Mouse (Mus musculus) 3134 (cell line): ENCODE results near the gene Mfap2.

ENCODE experiments used
- DNase-seq: peaks from one replicate; pipeline ENCODE4 v3.0.0-alpha.2; 2011; ENCODE audit warnings: low spot score; ENCODE audit not compliant: insufficient read length; ENCODE audit errors: extremely low read depth

Gene Mfap2

DNA sequence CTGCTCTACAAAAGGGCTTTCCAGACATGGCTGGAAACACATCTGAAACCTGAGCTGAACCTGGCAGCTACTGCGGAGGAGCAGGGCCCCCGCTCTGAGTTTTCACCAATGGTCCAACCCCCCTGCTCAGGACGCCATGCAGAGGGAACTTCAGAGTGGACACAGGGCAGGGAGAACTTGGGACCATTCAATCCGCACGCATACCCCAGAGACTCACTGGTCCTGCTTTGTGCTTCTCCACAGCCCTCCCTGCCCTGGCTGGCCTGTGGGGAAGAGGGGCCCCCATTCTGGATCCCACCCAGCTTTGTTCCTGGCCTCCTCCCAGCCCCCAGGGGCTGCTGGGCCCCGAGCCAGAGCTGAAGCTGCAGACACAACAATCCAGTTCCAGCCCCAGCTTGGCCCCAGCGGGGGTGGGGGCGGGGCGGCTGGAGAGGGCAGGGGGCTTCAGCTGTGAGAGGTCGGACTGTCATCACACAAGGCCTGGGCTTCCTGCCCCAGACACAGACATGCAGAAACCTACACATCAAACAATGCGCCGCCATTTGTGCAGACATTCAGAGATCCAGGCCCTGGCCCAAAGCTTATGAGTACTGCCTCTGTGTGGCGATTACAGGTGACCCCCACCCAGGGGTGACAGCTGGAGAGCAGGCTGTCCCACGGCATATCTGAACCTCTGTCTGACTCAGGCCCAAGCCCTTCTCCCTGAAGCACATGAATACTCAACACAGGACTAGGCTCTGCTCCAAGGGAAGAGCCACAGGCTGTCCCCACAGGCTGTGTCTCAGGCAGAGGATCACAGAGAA, 10.8 kb downstream of the Mfap2 start:
- DNase-seq = no peak

DNA sequence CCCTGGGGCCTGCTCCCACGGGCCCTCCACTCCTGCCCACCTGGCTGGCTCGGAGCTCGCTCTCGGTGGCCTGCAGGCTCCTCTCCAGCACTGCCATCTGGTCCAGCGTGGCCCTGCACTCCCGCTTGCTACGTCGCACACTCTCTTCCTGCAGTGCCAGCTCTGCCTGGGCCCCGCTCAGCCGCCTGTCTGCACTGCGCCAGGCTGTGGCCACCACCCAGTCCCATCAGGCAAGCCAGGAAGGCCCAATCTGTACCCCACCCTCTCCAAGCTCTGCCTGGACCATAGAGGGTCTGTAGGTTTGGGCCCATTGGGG, 11.4 kb downstream of the Mfap2 start:
- DNase-seq = no peak

DNA sequence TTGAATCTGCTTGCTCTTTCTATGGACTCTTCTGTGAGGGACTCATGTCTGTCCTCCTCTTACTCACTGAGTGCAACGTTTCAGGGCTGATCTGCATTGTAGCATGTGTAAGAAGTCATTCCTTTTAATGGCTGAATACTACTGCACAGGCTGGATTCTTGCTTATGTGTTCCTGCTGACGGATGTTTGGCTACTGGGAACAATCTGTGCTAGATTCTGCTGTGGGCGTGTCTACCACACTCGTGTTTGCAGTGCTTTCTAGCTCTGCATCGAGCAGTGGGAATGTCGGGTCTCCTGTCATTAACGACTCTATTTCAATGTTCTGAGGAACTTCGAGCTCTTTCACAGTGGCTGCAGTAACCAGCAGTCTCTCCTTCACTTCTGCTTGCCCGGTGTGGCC, 13.8 kb downstream of the Mfap2 start:
- no peak for DNase-seq

DNA sequence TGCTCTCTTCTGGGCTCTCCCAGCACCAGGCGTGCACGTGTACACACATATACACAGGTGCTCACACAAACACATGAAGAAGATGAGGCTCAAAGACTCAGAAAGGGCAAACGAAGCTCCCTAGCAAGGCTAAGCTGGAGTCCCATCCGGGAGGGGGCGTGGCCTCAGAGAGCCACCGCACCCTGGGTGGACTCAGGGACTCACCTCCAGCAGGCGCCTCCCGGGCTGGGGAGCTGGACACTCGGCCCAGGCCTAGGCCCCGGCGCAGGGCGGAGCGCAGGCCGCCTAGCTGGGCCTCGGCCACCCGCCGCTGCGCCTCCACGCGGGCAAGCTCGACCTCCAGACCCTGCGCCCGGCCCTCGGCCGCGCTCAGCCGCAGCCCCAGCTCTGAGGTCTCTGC, 14.8 kb downstream of the Mfap2 start:
- DNase-seq = no peak

DNA sequence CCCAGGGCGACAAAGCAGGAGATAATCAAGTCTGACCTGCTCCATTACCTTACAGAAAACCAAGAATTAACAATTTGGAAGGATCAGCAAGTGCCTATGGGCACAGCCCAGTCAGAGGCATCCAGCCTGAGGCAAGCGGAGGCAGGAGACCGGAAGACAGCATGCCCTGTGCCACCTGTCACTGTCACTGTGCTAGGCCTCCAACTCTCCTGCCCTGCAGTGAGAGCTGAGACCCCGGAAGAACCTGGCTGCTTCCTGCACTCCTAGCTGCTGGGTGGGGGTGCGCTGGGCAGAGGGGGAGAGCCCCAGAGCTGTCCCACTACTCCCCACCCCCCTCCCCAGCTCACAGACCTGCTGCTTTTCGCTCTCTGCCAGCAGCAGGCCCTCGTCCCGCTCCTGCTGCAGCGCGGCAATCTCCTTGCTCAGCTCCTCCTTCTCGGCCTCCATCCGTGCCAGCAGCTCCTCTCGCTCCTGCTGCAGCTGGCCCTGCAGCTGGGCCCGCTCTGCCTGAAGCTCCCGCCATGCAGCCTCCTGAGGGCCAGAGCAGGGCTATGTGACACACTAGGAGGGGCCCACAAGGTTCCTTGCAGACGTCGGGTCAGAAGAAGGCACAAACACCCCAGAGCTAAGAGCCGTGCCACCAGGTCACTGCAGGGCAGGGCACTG, 20.5 kb downstream of the Mfap2 start:
- no peak for DNase-seq

DNA sequence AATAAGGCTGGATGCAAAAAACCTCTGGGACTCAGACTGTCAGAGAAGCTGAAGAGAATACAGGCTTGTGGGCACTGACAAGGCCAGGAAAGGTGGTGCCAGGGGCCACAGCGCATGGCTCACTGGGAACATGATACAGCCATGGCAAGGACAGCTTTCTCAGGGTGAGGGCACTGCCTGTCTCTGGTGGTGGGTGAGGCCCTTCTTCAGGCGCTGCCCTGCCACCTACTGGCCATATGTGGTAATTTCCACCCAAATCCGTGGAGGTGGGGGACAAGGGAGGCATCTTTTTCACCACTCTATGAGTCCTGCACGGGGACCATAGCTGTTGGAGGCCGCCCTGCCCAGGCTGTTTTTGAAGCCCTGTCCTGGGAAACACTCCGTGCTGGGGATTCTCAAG, 21.5 kb downstream of the Mfap2 start:
- peak; percentile 53 for DNase-seq

DNA sequence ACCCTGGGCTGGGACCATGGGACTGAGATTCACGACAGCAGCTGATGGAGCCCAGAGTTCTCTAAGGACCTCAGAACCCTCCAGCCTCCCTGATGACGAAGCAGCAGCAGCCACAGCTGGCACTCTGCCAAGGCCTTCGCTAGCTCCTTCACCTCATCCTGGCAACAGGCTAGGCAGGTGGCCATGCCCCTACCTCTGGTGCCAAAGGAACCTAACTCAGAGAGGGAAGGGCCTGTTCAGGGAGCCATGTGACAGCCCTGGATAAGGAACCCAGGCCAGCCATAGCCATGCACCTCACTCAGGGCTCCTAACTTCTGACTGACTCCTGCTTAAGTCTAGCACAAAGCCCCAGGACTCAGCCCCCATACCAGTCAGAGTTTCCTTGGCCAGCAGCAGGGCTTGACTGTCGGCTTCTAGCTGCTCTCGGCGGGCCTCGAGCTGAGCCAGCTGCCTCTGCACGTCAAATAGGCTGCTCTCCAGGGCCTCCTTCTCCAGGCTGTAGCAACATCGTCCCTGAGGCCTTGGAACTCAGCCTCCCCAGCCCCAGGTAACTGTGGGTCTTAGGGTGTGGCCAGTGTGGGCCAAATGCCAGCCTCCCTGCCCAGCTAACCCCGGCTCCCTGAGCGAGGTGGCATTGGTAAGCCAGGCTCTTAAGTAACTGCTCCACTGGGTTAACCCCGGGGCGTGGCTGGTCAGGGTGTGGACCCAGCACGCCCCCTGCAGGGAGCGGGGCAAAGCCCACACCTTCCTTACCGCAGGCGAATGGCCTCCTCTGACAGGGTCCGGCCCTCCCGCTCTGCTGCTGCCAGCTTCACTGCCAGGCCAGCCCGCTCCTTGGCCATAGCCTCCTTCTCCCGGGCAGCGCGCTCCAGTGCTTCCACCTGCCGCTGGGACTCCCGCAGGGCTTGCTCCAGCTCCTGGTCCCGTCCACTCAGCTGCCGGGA, 23.7 kb downstream of the Mfap2 start:
- peak; percentile 69 for DNase-seq

DNA sequence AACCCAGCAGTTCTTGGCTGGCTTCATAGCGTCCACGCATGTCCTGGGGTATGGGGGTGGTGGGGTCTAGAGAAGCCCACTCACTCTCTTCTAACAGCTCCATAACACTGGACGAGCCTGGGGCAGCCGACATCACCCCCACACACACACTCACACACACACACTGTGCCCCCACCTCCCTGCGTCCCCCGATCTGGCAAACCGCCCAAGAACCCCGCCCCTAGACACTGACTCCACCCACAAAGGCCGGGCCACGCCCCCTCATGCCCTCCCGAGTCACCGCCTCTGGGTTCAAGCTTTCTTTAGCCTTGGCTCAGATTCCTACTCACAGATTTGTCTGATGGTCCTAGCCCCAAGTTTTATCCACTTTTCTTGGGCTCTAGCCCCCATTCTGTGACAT, 30.9 kb downstream of the Mfap2 start:
- no peak for DNase-seq

DNA sequence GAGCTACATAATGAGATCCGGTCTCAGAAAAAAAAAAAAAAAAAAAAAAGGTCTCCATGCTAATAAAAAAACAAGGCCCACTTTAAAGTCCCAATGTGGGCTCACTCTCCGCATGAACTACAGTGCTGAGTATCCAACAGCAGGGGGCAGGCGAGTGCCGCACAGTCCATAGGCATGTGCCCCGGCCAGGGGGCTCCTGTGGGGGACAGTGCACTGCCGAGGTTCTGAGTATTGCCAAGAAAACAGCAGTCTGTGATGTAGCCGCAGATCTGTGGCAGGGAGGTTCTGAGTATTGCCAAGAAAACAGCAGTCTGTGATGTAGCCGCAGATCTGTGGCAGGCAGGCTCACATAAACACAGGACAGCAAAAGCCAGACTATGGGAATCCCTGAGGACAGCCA, 34.6 kb downstream of the Mfap2 start:
- DNase-seq = no peak

DNA sequence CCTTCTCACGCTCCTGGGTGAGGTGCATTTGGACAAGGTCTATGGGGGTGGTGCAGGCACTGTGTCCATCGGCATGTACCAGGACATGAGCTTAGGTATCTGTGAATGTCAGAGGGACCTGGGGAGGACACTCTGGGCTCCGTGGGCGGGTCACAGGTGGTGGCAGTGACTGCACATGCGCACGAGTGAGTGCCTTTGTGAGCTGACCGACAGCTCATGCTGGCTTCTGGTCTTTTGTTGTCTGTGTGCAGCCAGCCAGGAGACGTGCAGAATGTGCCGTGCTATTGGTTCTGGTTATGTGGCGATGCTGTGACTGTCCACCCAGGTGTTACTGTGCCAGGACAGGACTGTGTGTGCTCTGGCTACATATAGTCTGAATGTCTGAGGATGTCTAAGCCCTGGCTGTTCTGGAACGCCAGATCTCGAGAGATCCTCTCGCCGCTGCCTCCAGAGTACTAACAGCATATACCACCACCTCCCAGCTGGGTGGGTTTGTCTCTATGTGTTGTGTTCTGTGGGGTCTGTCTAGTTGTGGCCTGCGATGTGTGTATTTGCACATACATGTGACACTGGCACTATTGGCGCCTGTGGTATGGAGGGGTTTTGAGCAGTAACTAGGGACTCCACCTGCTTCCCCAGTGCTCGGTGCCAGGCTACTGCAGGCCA, 38.7 kb downstream of the Mfap2 start:
- DNase-seq = no peak

DNA sequence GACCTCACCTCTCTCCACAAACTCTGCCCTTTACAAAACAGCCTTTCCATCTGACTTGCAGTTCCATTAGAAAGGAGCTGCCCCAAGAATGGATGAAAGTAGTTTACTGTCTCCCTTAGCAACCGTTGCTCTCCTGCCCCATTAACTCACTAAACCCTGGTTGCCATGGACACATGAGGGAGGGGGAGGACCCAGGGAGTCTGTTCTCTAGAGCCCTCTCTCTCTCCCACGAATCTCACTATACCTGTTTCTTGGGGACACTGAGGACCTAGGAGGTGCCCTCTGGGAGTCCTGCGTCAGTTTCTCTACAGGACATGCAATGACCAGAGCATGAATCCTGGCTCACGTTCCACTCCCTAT, 39.2 kb downstream of the Mfap2 start:
- no peak for DNase-seq

DNA sequence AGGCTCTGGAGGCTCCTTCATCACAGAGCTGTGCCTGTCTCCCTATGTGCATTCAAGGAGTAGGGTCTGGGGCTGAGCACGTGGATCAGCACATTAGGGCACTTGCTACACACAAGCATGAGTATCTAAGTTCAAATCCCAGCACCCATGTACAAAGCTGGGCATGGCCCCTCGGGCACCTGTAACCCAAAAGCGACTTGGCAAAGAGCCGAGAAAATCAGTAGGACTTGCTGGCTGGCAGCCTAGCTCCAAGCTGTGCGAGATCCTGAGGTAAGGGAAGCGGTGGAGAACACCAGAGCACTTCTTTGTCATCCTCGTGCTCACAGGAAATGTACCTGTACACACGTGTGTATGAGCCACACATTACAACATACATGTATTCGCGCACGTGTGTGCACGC, 42.2 kb downstream of the Mfap2 start:
- DNase-seq = no peak

DNA sequence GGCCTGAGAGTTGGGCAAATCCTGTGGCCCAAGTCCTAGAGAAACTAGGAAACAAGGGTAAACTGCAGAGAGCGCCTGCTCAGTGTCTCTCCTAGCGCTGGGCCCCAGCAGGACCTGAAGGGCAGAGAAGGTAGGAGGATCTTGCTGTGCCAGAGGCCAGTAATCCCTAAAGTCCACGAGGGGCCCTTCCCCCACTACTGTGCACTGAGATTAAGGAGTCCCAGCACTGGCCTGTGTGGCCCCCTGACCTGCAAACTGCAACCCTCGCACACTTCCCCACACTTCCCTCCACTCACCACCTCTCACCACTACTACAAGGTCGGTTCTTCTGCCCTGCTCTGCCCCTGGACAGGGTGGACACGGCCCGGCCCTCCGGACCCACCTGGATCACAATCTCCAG, 42.9 kb downstream of the Mfap2 start:
- no peak for DNase-seq

DNA sequence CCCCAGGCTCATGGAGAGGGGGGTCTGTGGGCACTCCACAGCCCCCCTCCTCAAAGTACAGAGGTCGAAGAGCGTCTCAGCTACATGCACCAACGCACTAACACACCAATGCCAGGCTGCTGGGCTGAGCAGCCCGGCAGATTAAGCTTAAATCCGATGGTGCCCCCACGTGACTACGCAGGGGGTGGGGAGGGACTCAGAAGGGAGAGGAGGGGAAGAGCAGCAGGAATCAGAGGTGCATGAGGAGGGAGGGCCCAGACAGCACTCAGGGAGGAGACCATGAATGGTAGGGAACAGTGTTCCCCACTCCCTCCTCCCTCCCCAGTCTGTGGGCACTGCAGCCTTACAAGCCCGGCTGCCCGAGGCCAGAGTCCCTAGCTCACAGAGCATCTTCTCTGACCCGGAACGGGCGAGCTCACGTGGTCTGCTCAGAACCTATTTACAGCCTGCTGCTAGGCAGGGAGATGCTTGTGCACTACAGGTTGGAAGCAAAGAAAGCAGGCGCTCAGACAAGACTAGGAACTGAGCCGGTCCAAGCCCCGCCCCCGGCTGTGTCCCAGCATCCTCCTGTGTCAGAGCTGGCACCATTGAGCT, 43.4 kb downstream of the Mfap2 start:
- DNase-seq = no peak

DNA sequence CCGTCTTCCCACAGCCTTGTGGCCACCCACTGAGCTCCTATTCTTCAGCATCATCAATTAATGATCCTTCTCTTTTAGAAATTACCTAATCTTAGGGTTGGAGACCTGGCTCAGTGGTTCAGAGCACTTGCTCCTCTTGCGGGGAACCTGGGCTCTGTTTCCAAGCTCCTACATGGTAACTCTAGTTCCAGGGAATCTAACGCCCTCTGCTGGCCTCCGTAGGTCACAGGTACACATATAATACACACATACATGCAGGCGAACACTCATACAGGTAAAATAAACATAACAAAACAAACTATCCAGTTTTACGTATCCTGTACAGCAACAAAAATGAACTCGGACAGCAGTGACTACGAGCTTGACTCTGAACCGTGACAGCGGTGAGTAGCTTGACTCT, 46.8 kb downstream of the Mfap2 start:
- DNase-seq = no peak

DNA sequence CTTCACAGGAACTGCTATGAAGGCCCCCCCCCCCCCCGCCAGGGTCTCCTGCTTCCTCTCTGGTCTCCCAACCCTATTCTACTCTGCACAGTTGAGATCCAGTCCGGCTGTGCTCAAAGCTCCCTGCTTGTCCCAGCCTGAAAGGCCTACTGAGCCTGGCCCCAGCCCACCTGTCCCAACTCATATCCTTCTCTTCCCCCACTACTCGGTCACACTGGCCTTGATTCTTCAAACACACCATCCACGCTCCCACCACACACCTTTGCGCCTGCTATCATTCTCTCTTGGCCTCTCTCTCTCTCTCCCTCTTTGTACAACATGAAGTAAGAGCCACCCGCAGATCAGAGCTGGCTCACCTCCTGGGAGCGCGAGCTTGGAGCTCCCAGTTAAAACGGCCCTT, 48.6 kb downstream of the Mfap2 start:
- DNase-seq = no peak

DNA sequence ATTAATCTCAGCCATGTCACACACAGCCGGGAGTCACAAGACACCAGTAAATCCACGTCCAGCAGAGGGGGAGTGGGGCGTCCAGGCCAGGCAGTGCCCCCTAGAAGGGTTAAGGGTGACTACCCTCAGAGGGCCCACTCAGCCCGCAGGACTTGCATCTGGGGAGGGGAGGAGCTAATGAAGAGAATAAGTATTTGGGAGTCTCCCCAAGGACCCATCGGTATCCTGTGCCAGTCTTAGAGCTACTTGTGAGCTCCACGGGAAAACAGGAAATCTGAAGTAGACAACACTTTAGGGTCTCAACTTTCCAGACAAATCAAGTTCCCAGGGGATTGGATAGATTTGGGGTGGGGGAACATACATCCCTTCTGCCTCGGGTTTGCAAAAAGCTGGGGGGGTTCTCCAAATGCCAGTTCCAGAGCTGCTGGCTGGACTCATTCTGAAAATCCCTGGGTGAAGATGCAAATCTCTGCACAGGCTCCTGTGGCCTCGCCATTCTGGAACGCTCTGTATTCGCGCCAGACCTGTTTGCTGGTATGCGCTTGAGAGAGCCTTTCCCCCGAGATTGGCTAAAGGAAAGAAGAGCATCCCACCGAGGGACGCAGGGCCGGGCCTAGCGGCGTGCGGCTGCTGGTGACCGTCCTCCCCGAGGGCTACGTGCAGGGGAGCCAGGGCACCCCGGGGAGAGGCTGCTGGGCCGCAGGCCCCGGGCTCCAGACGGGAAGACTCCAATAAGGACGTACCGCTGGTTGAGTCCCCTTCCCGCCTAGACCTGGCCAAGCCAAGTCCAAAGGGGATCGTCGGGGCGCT, 49.6 kb downstream of the Mfap2 start:
- DNase-seq = no peak

DNA sequence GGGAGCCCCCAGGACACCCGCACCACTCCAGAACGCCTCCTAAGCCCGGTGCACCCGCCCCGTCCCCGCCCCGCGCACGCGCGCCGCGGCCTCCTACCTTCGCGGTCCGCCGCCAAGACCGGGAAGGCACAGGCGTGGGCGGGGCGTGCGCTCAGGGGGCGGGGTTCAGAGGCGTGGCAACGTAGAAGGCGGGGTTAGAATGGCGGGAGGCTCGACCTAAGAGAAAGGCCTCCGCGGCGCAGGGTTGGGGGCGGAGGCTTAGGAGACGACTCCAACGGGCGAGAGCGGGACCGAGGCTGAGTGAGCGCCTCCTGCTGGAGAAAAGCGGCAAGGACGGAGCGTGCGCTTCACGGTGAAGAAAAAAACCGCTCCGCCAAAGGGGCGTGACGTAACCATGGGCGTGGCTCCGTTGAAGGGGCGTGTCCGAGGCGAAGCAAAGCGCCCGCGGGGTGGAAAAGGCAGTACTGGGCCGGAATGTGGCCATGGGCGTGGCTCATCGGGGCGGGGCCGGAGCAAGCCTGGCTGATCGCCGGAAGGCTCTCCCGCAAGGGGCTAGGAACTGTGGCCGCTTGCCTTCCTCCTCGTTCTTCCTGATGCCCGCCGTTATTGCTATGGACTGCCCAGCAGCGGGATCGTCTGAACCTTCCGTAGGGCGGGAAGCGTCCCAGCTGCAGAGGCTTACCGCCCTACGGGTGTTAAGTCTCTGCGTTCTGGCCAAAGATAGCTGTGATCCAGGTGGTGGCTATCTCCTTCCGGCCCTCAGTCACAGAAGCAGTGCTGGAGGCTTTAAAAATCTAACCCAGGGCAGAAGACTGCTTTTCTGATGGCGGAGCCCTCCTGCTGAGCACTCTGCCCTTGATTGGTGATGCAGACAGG, 50.4 kb downstream of the Mfap2 start, which contains the start of gene Crocc:
Gene Crocc, minus strand, starts transcription at position 125 of the 876 bp plus-strand sequence.
- DNase-seq = peak; percentile 99
